12 mouse cellular contexts compared by ENCODE assay signal in genomic region chr1:80177651-80178382, GRCm38 (mm10). TPM values are rescaled to one million over a fixed set of nuclear protein-coding genes. Genes with fewer than 3 reads are reported as not detected.
DNase-seq lines count a peak whose midpoint lies in the region; ATAC-seq and TF ChIP-seq lines count a peak whose summit lies in the region.
"Had no signal": no experiment of that assay in that cellular context is flagged by ENCODE, and none has a peak within 500 bp of the region (broad histone marks: within the 10 kb centered on the region; RNA-seq: fewer than 3 reads in every experiment).

No protein-coding gene starts in this region.

- 52% methylated on average over 11 of the region's 11 CpGs for WGBS in kidney, adult 2 months
- 56% methylated on average over 11 of the region's 11 CpGs for WGBS in midbrain, postnatal 0 days
- 82% methylated on average over 11 of the region's 11 CpGs for WGBS in midbrain, embryonic 10.5 days
- WGBS in stomach, postnatal 0 days: 48% methylated on average over 11 of the region's 11 CpGs

- no peaks in the 10 kb centered on the region for H3K4me1 ChIP-seq in kidney, adult 2 months (ENCODE audit: control insufficient read depth, insufficient read depth, low read length)
- H3K4me1 ChIP-seq in midbrain, postnatal 0 days (ENCODE audit: insufficient read depth, low read length): no peaks in the 10 kb centered on the region
- H3K4me1 ChIP-seq in midbrain, embryonic 10.5 days: no peaks in the 10 kb centered on the region
- H3K4me1 ChIP-seq in stomach, postnatal 0 days (replicated peaks; ENCODE audit: control insufficient read depth, insufficient read depth): no peaks in the 10 kb centered on the region
- H3K4me1 ChIP-seq: limb, embryonic 12.5 days; lung, embryonic 15.5 days had no signal

- no peak overlapping the region for H3K4me3 ChIP-seq in gastrocnemius, adult 2 months
- H3K4me3 ChIP-seq in kidney, adult 2 months (ENCODE audit: insufficient read depth, low read depth, low read length): no peak overlapping the region
- H3K4me3 ChIP-seq in midbrain, postnatal 0 days (ENCODE audit: low read depth, low read length): no peak overlapping the region
- H3K4me3 ChIP-seq in midbrain, embryonic 10.5 days: no peak overlapping the region
- no peak overlapping the region for H3K4me3 ChIP-seq in stomach, postnatal 0 days (ENCODE audit: low read depth, low read length)
- H3K4me3 ChIP-seq: limb, embryonic 12.5 days; lung, embryonic 15.5 days had no signal

- H3K9me3 ChIP-seq in midbrain, postnatal 0 days (ENCODE audit: low read length): no peaks in the 10 kb centered on the region
- no peaks in the 10 kb centered on the region for H3K9me3 ChIP-seq in midbrain, embryonic 10.5 days (replicated peaks)
- H3K9me3 ChIP-seq in stomach, postnatal 0 days (ENCODE audit: control insufficient read depth, low read length): no peaks in the 10 kb centered on the region
- H3K9me3 ChIP-seq: lung, embryonic 15.5 days had no signal

- TF ChIP-seq CTCF in gastrocnemius, adult 2 months (IDR thresholded peaks at IDR 0.05): peak; percentile 32; the same call in 1 of the 2 replicates
- TF ChIP-seq CTCF in kidney, adult 2 months (conservative IDR thresholded peaks at IDR 0.05; ENCODE audit: insufficient read depth, insufficient read length, low read depth, low read length): no peak
- peak; percentile 74 for TF ChIP-seq CTCF in midbrain, postnatal 0 days (IDR thresholded peaks at IDR 0.05)
- TF ChIP-seq CTCF in stomach, postnatal 0 days (IDR thresholded peaks at IDR 0.05; ENCODE audit: low read depth): peak; percentile 45

- H3K27ac ChIP-seq in gastrocnemius, adult 2 months: no peak overlapping the region
- H3K27ac ChIP-seq in kidney, adult 2 months (ENCODE audit: insufficient read depth, low read depth, low read length): no peak overlapping the region
- no peak overlapping the region for H3K27ac ChIP-seq in midbrain, postnatal 0 days (ENCODE audit: low read depth, low read length)
- H3K27ac ChIP-seq in midbrain, embryonic 10.5 days (replicated peaks): no peak overlapping the region
- H3K27ac ChIP-seq in stomach, postnatal 0 days (replicated peaks): no peak overlapping the region
- H3K27ac ChIP-seq: limb, embryonic 12.5 days; lung, embryonic 15.5 days had no signal

- no peaks in the 10 kb centered on the region; the same call in 1 of the 2 replicates for H3K27me3 ChIP-seq in kidney, adult 2 months (replicated peaks; ENCODE audit: control insufficient read depth, insufficient read depth, low read length)
- no peaks in the 10 kb centered on the region for H3K27me3 ChIP-seq in midbrain, postnatal 0 days (ENCODE audit: insufficient read depth, low read length)
- no peaks in the 10 kb centered on the region for H3K27me3 ChIP-seq in midbrain, embryonic 10.5 days (ENCODE audit: low read depth, poor library complexity, severe bottlenecking)
- H3K27me3 ChIP-seq in stomach, postnatal 0 days (ENCODE audit: control insufficient read depth, insufficient read depth, low read length): no peaks in the 10 kb centered on the region
- H3K27me3 ChIP-seq: limb, embryonic 12.5 days; lung, embryonic 15.5 days had no signal

- no peak for DNase-seq in gastrocnemius, adult 2 months
- DNase-seq in gastrocnemius, postnatal 25 days: no peak
- DNase-seq in kidney, postnatal 14 days: peak; percentile 17
- no peak for DNase-seq in kidney, adult 2 months
- DNase-seq in midbrain, postnatal 0 days (ENCODE audit: low spot score): peak; percentile 66
- no peak for DNase-seq in midbrain, embryonic 10.5 days (ENCODE audit: low spot score)
- DNase-seq in stomach, postnatal 0 days (ENCODE audit: low spot score): no peak
- DNase-seq: adrenal gland, postnatal 25 days; cerebellum, adult 11-12 months had no signal

- H3K9ac ChIP-seq in midbrain, postnatal 0 days (replicated peaks; ENCODE audit: low read length, poor library complexity, severe bottlenecking): no peak overlapping the region
- H3K9ac ChIP-seq in stomach, postnatal 0 days (ENCODE audit: low read length): no peak overlapping the region
- H3K9ac ChIP-seq: limb, embryonic 12.5 days; lung, embryonic 15.5 days had no signal

- no peak overlapping the region for H3K4me2 ChIP-seq in midbrain, postnatal 0 days (ENCODE audit: low read depth, low read length, poor library complexity, severe bottlenecking)
- no peak overlapping the region for H3K4me2 ChIP-seq in stomach, postnatal 0 days (replicated peaks; ENCODE audit: low read depth)
- H3K4me2 ChIP-seq: limb, embryonic 12.5 days; lung, embryonic 15.5 days had no signal

- intact Hi-C loops in gastrocnemius, adult 2 months (cut with DNase I): no loop called here

- no peak for TF ChIP-seq EP300 in stomach, postnatal 0 days (optimal IDR thresholded peaks at IDR 0.05)

- H3K36me3 ChIP-seq in kidney, adult 2 months (ENCODE audit: control insufficient read depth, insufficient read depth, low read length): no peaks in the 10 kb centered on the region
- no peaks in the 10 kb centered on the region for H3K36me3 ChIP-seq in midbrain, postnatal 0 days (ENCODE audit: insufficient read depth, low read length)
- no peaks in the 10 kb centered on the region for H3K36me3 ChIP-seq in midbrain, embryonic 10.5 days
- no peaks in the 10 kb centered on the region for H3K36me3 ChIP-seq in stomach, postnatal 0 days (ENCODE audit: control insufficient read depth, insufficient read depth, low read length)
- H3K36me3 ChIP-seq: limb, embryonic 12.5 days; lung, embryonic 15.5 days had no signal

- ATAC-seq in midbrain, postnatal 0 days (ENCODE audit: low FRiP score): 0 out of 2 replicates have a peak, but pooled peaks have one; percentile 21
- ATAC-seq in stomach, postnatal 0 days (ENCODE audit: low FRiP score, low TSS enrichment): no peak
- ATAC-seq: midbrain, embryonic 16.5 days had no signal

- no peak for TF ChIP-seq POLR2A in kidney, adult 2 months (IDR thresholded peaks at IDR 0.05; ENCODE audit: low read depth, low read length)

RNA-seq across cellular contexts. Expression of gene Fam124b, which starts 40.5 kb away (rescaled TPM):
- total RNA-seq in gastrocnemius, adult 2 months (2021): 1 to 10 TPM in 1 of 2 experiments, under 1 TPM in 1; 0.66 to 1.7 TPM
- total RNA-seq in gastrocnemius, postnatal 25 days (2021): 1 to 10 TPM in 1 of 2 experiments, under 1 TPM in 1; 0.70 to 1.5 TPM
- polyA plus RNA-seq in kidney, adult 2 months (2012; rRNA removed): 0.08 TPM in 1 of 2 replicates, not detected in the other
- total RNA-seq in midbrain, postnatal 0 days (2014; rRNA removed): 0.24 and 1.0 TPM in 2 replicates
- 0.15 and 0.42 TPM in 2 replicates for polyA plus RNA-seq in midbrain, postnatal 0 days (2015; fragmentation: Nextera tagmentation; extraction: Ambion mirVana)
- 0.36 and 0.47 TPM in 2 replicates for polyA plus RNA-seq in midbrain, embryonic 10.5 days (2016; fragmentation: Nextera tagmentation; extraction: Ambion mirVana)
- polyA plus RNA-seq in stomach, postnatal 0 days (2015; fragmentation: Nextera tagmentation; extraction: Ambion mirVana): 0.29 and 0.30 TPM in 2 replicates

Comparison
In these comparisons a context has a peak if more than half of its experiments do, and no peak if none do; other contexts are left out.
1. DNase-seq: peak in kidney, postnatal 14 days (single experiment) and midbrain, postnatal 0 days (single experiment); none in gastrocnemius, adult 2 months (single experiment), gastrocnemius, postnatal 25 days (single experiment), kidney, adult 2 months (single experiment), midbrain, embryonic 10.5 days (single experiment) and stomach, postnatal 0 days (single experiment).